In the genomic region with DNA sequence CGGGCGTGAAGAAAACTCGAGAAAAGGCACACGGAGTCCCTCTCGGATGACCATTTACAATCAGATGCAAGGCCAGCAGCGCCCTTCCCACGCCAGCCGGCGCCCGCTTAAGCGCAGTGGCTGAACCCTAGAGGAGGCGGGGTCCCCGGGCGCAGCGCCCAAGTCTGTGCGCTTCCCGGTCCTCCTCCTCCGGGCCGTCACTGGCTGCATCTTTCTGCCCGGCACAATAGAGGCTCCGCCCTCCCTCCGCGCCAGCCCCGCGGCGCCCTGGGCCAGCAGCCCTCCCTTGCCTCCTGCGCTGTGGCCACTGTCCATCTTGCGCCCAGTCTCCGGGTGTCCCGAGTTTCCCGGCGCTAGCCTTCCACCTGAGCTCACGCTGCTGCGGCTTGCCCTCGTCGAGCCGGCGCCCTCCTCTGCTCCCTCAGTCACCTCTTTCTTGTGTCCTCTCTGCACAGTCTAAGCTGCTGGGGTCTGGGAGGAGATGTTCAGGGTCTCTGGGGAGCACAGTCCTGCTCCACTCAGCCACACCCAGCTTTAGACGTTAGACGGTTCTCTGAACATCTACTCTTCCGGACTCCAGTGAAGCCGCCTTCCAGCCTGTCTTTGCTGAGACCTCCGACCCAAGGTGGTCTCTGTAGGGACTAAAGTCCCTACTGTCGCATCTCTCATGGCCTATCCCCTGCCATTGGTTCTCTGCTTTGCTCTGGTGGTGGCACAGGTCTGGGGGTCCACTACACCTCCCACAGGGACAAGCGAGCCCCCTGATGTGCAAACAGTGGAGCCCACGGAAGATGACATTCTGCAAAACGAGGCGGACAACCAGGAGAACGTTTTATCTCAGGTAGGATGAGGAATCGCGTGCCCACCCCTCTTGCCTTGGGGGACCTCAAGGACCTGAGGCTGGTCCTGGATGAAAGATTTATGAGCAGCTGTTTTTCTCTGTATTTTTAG, we compare ENCODE assay signal across 8 mouse cellular contexts. TPM values are rescaled to one million over a fixed set of nuclear protein-coding genes. Genes with fewer than 3 reads are reported as not detected.
DNase-seq lines count a peak whose midpoint lies in the region; ATAC-seq and TF ChIP-seq lines count a peak whose summit lies in the region.

A gene (plus strand): TSS at position 278 of the 951 bp plus-strand sequence.

- dilution Hi-C loops in CH12.LX (cut with MboI; ENCODE audit: extremely low pct_ligation_motif_present, extremely low pct_unique_long_range_greater_than_20kb, low sequenced_read_pairs), result no loop called here

- in situ Hi-C loops in CH12.LX (cut with MboI; ENCODE audit: low pct_ligation_motif_present, low pct_unique_long_range_greater_than_20kb, low sequenced_read_pairs), result loop anchor here (25.0 kb wide), 2 partner anchors 193 to 343 kb away; a partner anchor contains a TSS

- no peaks in the 10 kb centered on the region for H3K79me2 ChIP-seq in CH12.LX (replicated peaks; ENCODE audit: control insufficient read depth, extremely low read depth, insufficient read depth, poor library complexity, severe bottlenecking)

- ATAC-seq in forebrain, postnatal 0 days, result peak; percentile 96
- ATAC-seq in neural tube, embryonic 14.5 days (ENCODE audit: low read depth), result peak; percentile 98

- H3K4me1 ChIP-seq in CH12.LX (ENCODE audit: control insufficient read depth in 1 of 2, insufficient read depth in 2 of 2), result peaks cover 2 to 6% of the 10 kb centered on the region in 2 experiments; a peak in 2 of 4 replicates
- H3K4me1 ChIP-seq in forebrain, postnatal 0 days (ENCODE audit: insufficient read depth), result peaks cover 8% of the 10 kb centered on the region; the same call in 1 of the 2 replicates
- H3K4me1 ChIP-seq in neural tube, embryonic 14.5 days (ENCODE audit: control insufficient read depth, insufficient read depth, low read length), result no peaks in the 10 kb centered on the region
- peaks cover 5% of the 10 kb centered on the region; the same call in 1 of the 2 replicates for H3K4me1 ChIP-seq in thymus, adult 2 months (replicated peaks; ENCODE audit: control insufficient read depth, insufficient read depth, low read length)

- H3K4me3 ChIP-seq in CH12.LX (replicated peaks in 1 of 3; ENCODE audit: low read depth in 2 of 3, low read length in 2 of 3, poor library complexity in 1 of 3), result peak within 1 kb of the TSS; percentile 25 to 63 (median 49)
- H3K4me3 ChIP-seq in forebrain, postnatal 0 days (ENCODE audit: low read depth, low read length), result peak within 1 kb of the TSS; percentile 47
- peak within 1 kb of the TSS; percentile 51 for H3K4me3 ChIP-seq in neural tube, embryonic 14.5 days (ENCODE audit: low read depth, low read length)
- peak within 1 kb of the TSS; percentile 41 for H3K4me3 ChIP-seq in thymus, adult 2 months (ENCODE audit: control insufficient read depth, insufficient read depth, low read length)

- peak within 1 kb of the TSS; percentile 53 for H3K9ac ChIP-seq in CH12.LX (ENCODE audit: insufficient read depth, low read depth)
- peak within 1 kb of the TSS; percentile 63 for H3K9ac ChIP-seq in forebrain, postnatal 0 days
- peak within 1 kb of the TSS; percentile 74 for H3K9ac ChIP-seq in neural tube, embryonic 14.5 days (replicated peaks; ENCODE audit: low read depth, low read length)

- no peak for TF ChIP-seq RAD21 in CH12.LX (IDR thresholded peaks at IDR 0.05; ENCODE audit: low read depth, low read length)

- peaks cover 11% of the 10 kb centered on the region for H3K27me3 ChIP-seq in CH12.LX (replicated peaks)
- no peaks in the 10 kb centered on the region for H3K27me3 ChIP-seq in forebrain, postnatal 0 days (ENCODE audit: insufficient read depth, low read length)
- H3K27me3 ChIP-seq in neural tube, embryonic 14.5 days (ENCODE audit: control insufficient read depth, insufficient read depth, low read length), result no peaks in the 10 kb centered on the region
- peaks cover 7% of the 10 kb centered on the region; the same call in 1 of the 2 replicates for H3K27me3 ChIP-seq in thymus, adult 2 months (ENCODE audit: control insufficient read depth, insufficient read depth, low read length)

- no peak for TF ChIP-seq EP300 in CH12.LX (IDR thresholded peaks at IDR 0.05; ENCODE audit: low read length)

- TF ChIP-seq CTCF in CH12.LX (conservative IDR thresholded peaks at IDR 0.05 in 1 of 2, IDR thresholded peaks at IDR 0.05 in 1 of 2; ENCODE audit: low read depth in 2 of 2, low read length in 2 of 2), result no peak
- no peak for TF ChIP-seq CTCF in forebrain, postnatal 0 days (IDR thresholded peaks at IDR 0.05; ENCODE audit: low read depth)
- TF ChIP-seq CTCF in thymus, adult 2 months (IDR thresholded peaks at IDR 0.05; ENCODE audit: borderline replicate concordance, control insufficient read depth, extremely low read depth, insufficient read depth, low read length, poor library complexity), result no peak

- H3K27ac ChIP-seq in CH12.LX (ENCODE audit: insufficient read depth, low read depth), result no peak within 1 kb of the TSS
- peak within 1 kb of the TSS; percentile 58 for H3K27ac ChIP-seq in forebrain, postnatal 0 days (ENCODE audit: low read depth, low read length)
- no peak within 1 kb of the TSS; the same call in 1 of the 2 replicates for H3K27ac ChIP-seq in neural tube, embryonic 14.5 days (ENCODE audit: low read depth, low read length)
- no peak within 1 kb of the TSS for H3K27ac ChIP-seq in thymus, adult 2 months (ENCODE audit: control insufficient read depth, insufficient read depth, low read length)

- no peaks in the 10 kb centered on the region for H3K36me3 ChIP-seq in CH12.LX (replicated peaks in 1 of 2; ENCODE audit: control insufficient read depth in 1 of 2, insufficient read depth in 1 of 2, low read length in 1 of 2)
- H3K36me3 ChIP-seq in forebrain, postnatal 0 days (ENCODE audit: insufficient read depth), result no peaks in the 10 kb centered on the region
- no peaks in the 10 kb centered on the region for H3K36me3 ChIP-seq in neural tube, embryonic 14.5 days (ENCODE audit: control insufficient read depth, insufficient read depth, low read length)
- H3K36me3 ChIP-seq in thymus, adult 2 months (ENCODE audit: control insufficient read depth, insufficient read depth, low read length), result no peaks in the 10 kb centered on the region

- WGBS in forebrain, postnatal 0 days, result 12% methylated on average over 51 of the region's 51 CpGs
- WGBS in neural tube, embryonic 14.5 days, result 14% methylated on average over 51 of the region's 51 CpGs
- 19% methylated on average over 51 of the region's 51 CpGs for WGBS in thymus, adult 2 months

- peak; percentile 26 for DNase-seq in CH12.LX (ENCODE audit: extremely low read depth)
- DNase-seq in cerebellum, adult 18-20 months, result peak; percentile 66 to 71
- peak; percentile 82 for DNase-seq in forebrain, postnatal 0 days
- peak; percentile 81 for DNase-seq in heart, postnatal 25 days (ENCODE audit: low spot score)
- peak; percentile 74 to 87 for DNase-seq in layer of hippocampus, adult 18-20 months (ENCODE audit: low spot score in 2 of 2)
- peak; percentile 85 to 90 for DNase-seq in lung, adult 18-20 months
- DNase-seq in thymus, adult 2 months, result peak; percentile 31

- peak within 1 kb of the TSS; percentile 79 for H3K4me2 ChIP-seq in CH12.LX (ENCODE audit: insufficient read depth, low read depth, poor library complexity, severe bottlenecking)
- H3K4me2 ChIP-seq in forebrain, postnatal 0 days (ENCODE audit: low read depth), result peak within 1 kb of the TSS; percentile 82
- peak within 1 kb of the TSS; percentile 83 for H3K4me2 ChIP-seq in neural tube, embryonic 14.5 days (ENCODE audit: low read depth, low read length)

- peak; percentile 42; the same call in 1 of the 2 replicates for TF ChIP-seq POLR2A in CH12.LX (IDR thresholded peaks at IDR 0.05; ENCODE audit: low read depth, low read length)
- no peak for TF ChIP-seq POLR2A in thymus, adult 2 months (IDR thresholded peaks at IDR 0.05; ENCODE audit: control insufficient read depth, extremely low read depth, insufficient read depth, low read length, poor library complexity)

- peaks cover 4% of the 10 kb centered on the region for H3K9me3 ChIP-seq in CH12.LX (replicated peaks; ENCODE audit: low read length)
- no peaks in the 10 kb centered on the region for H3K9me3 ChIP-seq in forebrain, postnatal 0 days (ENCODE audit: low read length)
- no peaks in the 10 kb centered on the region for H3K9me3 ChIP-seq in neural tube, embryonic 14.5 days (ENCODE audit: control insufficient read depth, low read length)

- intact Hi-C loops in heart, postnatal 25 days (cut with DNase I), result no loop called here

TF ChIP-seq in CH12.LX, 34 proteins besides CTCF, POLR2A, EP300 and RAD21:
- no peak for TF ChIP-seq ETS1 (conservative IDR thresholded peaks at IDR 0.05; ENCODE audit: low read depth, low read length)
- TF ChIP-seq ELF1 (IDR thresholded peaks at IDR 0.05; ENCODE audit: low read depth, low read length), result peak; percentile 56
- TF ChIP-seq IRF4 (IDR thresholded peaks at IDR 0.05; ENCODE audit: low read depth, low read length), result peak; percentile 15; the same call in 1 of the 2 replicates
- peak; percentile 66; the same call in 1 of the 2 replicates for TF ChIP-seq UBTF (IDR thresholded peaks at IDR 0.05; ENCODE audit: low read depth, low read length)
- no peak for TF ChIP-seq TBP (conservative IDR thresholded peaks at IDR 0.05; ENCODE audit: low read depth, low read length)

RNA-seq across cellular contexts. Expression of the gene that starts here (rescaled TPM):
- 0.84 and 1.0 TPM in 2 replicates for total RNA-seq in CH12.LX (2012; rRNA removed)
- 0.35 and 0.39 TPM in 2 replicates for total RNA-seq in CH12.LX (2014; rRNA removed)
- polyA plus RNA-seq in CH12.LX (2012; ENCODE audit: insufficient read length, low read depth), result 0.31 and 0.34 TPM in 2 replicates
- total RNA-seq in forebrain, postnatal 0 days (2014; rRNA removed), result 11.6 and 13.1 TPM in 2 replicates
- polyA plus RNA-seq in forebrain, postnatal 0 days (2015; fragmentation: Nextera tagmentation; extraction: Ambion mirVana), result 6.5 and 7.9 TPM in 2 replicates
- 10 to 100 TPM in 1 of 2 experiments, 1 to 10 TPM in 1; 9.8 to 13.1 TPM for total RNA-seq in heart, postnatal 25 days (2021)
- 10 to 100 TPM; 38.6 to 43.0 TPM for total RNA-seq in layer of hippocampus, adult 18-20 months (2021)
- polyA plus RNA-seq in neural tube, embryonic 14.5 days (2014; fragmentation: Nextera tagmentation; extraction: Ambion mirVana), result 3.6 and 10.0 TPM in 2 replicates
- polyA plus RNA-seq in thymus, adult 2 months (2012; rRNA removed), result 3.9 and 4.8 TPM in 2 replicates

Comparison
In these comparisons a context has a peak if more than half of its experiments do, and no peak if none do; other contexts are left out.
1. DNase-seq: peak in every context shown above with its lines; median percentile 88 in lung, adult 18-20 months; 82 in forebrain, postnatal 0 days; 81 in heart, postnatal 25 days; 80 in layer of hippocampus, adult 18-20 months; 68 in cerebellum, adult 18-20 months; 31 in thymus, adult 2 months; 26 in CH12.LX.